Mouse (Mus musculus) brown adipose tissue, adult 24 weeks (tissue): ENCODE data around the gene Pnpla1. TPM values are rescaled to one million over a fixed set of nuclear protein-coding genes. Genes with fewer than 3 reads are reported as not detected.
A peak's percentile ranks its signal among the peaks of the same experiment; 100 is the strongest.
"Not testable (repeated sequence)": the region's sequence is repeated elsewhere in the genome, so short reads cannot be mapped to it uniquely, and the experiment has no call there.

Source experiments
- H3K27ac ChIP-seq: fragments of 200-500 bp; replicated peaks from 2 replicates; pipeline ENCODE4 v1.5.1; 2012; ENCODE audit warnings: low read depth, mild to moderate bottlenecking, low read length
- H3K4me1 ChIP-seq: fragments of 200-500 bp; 2 replicates; pipeline ENCODE4 v1.6.1; 2012; ENCODE audit warnings: low read length, mixed read lengths; ENCODE audit not compliant: control insufficient read depth, insufficient read depth, insufficient read length
- H3K4me3 ChIP-seq: fragments of 200-500 bp; 2 replicates; pipeline ENCODE4 v1.5.1; 2012; ENCODE audit warnings: low read depth, mild to moderate bottlenecking, low read length, moderate library complexity; ENCODE audit not compliant: insufficient read depth
- polyA plus RNA-seq: library from polyadenylated mRNA; stranded (reverse); fragments of >200 nt; gene quantifications from 2 replicates; pipeline ENCODE4 v1.2.4, GENCODE M21; 2012; ENCODE audit not compliant: missing spikeins, insufficient read depth, insufficient read length

Pnpla1 gene
- not detected in 2 replicates for polyA plus RNA-seq

- Histone ChIP-seq H3K27ac (no peak within 1 kb of the TSS), H3K4me1 (no peaks in the 10 kb centered on the region), H3K4me3 (no peak within 1 kb of the TSS)
Observed at GRCm38 (mm10) chr17:28858205-28858604, at the start of gene Pnpla1. TSS of gene Pnpla1 (plus strand) at chr17:28858411.

DNA sequence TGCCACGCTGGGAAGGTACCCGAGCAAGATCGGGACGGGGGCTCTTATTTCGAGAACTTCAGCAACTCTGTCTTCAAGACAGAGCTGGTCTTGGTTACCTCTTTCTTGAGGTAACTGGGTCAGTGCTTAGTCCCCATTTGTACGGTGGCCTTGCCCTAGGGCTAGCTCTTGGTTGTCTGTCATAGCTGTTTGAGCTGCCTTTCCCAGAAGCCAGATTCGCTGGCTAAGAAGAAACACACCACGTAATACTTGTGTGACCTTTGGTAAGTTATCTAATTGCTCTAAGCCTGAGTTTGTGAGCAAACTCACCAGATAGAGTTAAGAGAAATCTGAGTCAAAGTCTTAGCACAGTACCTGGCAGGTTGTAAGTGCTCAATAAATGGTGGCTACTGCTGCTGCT, 49.5 kb upstream of the Pnpla1 start:
- Histone ChIP-seq H3K27ac (no peak overlapping the region), H3K4me1 (peaks cover 3% of the 10 kb centered on the region; the same call in 1 of the 2 replicates), H3K4me3 (no peak overlapping the region)

GRCm38 (mm10) chr17:28809175-28809831, 48.9 kb upstream of the Pnpla1 start:
- no peak overlapping the region for H3K4me3 ChIP-seq
- H3K27ac ChIP-seq, result no peak overlapping the region
- peaks cover 3% of the 10 kb centered on the region; the same call in 1 of the 2 replicates for H3K4me1 ChIP-seq

DNA sequence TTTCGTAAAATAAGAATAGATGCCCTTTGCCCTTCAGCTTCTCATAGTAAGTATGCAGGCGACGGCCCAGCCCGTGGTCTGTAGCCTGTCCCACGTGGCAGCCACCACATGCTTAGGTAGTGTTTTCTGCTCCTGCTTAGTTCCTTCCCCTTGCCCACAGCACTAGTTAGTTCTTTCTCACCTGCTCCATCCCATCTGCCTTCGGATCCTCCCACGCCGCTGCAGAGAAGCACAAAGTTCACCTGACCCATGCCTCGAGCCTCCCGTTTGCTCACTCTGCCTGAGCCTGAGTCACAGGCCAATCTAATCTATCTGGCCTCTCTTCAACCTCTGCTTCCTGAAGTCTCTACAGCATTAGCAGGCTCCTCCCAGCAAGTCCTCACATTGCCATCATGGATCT, 45.9 kb upstream of the Pnpla1 start:
- Histone ChIP-seq H3K4me1 (peaks cover 3% of the 10 kb centered on the region; the same call in 1 of the 2 replicates), H3K4me3 (no peak overlapping the region), H3K27ac (no peak overlapping the region)

GRCm38 (mm10) chr17:28814529-28815097, 43.6 kb upstream of the Pnpla1 start:
- no peak overlapping the region for H3K27ac ChIP-seq
- no peak overlapping the region for H3K4me3 ChIP-seq

GRCm38 (mm10) chr17:28815384-28816004, 42.7 kb upstream of the Pnpla1 start:
- no peak overlapping the region for H3K27ac ChIP-seq

More at GRCm38 (mm10) chr17:28814529-28815097, 43.6 kb upstream of the Pnpla1 start:
- no peaks in the 10 kb centered on the region for H3K4me1 ChIP-seq

GRCm38 (mm10) chr17:28816326-28816725, 41.9 kb upstream of the Pnpla1 start:
- not testable (repeated sequence) for H3K27ac ChIP-seq, H3K4me3 ChIP-seq, H3K4me1 ChIP-seq

More at GRCm38 (mm10) chr17:28815384-28816004, 42.7 kb upstream of the Pnpla1 start:
- Histone ChIP-seq H3K4me3 (no peak overlapping the region), H3K4me1 (no peaks in the 10 kb centered on the region)

GRCm38 (mm10) chr17:28816875-28817811, 41.1 kb upstream of the Pnpla1 start:
- H3K4me3 ChIP-seq, result no peak overlapping the region
- no peaks in the 10 kb centered on the region for H3K4me1 ChIP-seq
- no peak overlapping the region for H3K27ac ChIP-seq

GRCm38 (mm10) chr17:28820189-28820588, 38.0 kb upstream of the Pnpla1 start:
- H3K4me3 ChIP-seq, result no peak overlapping the region
- H3K4me1 ChIP-seq, result no peaks in the 10 kb centered on the region
- no peak overlapping the region for H3K27ac ChIP-seq

- Histone ChIP-seq H3K4me1 (0 out of 2 replicates have a peak, but pooled peaks cover 3% of the 10 kb centered on the region), H3K27ac (no peak overlapping the region), H3K4me3 (no peak overlapping the region)
Observed at GRCm38 (mm10) chr17:28823004-28823745, 35.0 kb upstream of the Pnpla1 start.

DNA sequence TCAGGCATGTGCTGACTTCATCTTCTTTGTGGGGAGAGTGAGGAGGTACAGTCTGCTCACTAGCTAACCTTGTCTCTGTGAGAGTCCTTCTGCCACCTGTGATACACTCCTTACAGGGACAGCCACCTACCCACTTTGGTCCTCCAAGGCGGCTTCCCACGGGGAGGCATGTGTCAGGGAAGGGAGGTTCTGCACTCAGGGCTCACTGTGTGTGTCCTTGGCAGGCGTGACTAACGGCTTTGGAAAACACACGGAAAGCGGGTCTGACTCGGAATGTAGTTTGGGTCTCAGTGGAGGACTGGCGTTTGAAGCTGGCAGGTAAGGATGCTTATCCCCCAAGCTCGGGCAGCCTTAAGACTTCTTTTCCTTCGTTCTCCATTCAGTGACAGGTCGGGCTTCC, 34.5 kb upstream of the Pnpla1 start:
- Histone ChIP-seq H3K4me3 (no peak overlapping the region), H3K4me1 (0 out of 2 replicates have a peak, but pooled peaks cover 3% of the 10 kb centered on the region), H3K27ac (no peak overlapping the region)

- H3K4me1 ChIP-seq, result 0 out of 2 replicates have a peak, but pooled peaks cover 3% of the 10 kb centered on the region
- peak overlapping the region; percentile 28 for H3K27ac ChIP-seq
- no peak overlapping the region for H3K4me3 ChIP-seq
Observed at GRCm38 (mm10) chr17:28824896-28825295, 33.3 kb upstream of the Pnpla1 start.

GRCm38 (mm10) chr17:28825359-28826041, 32.7 kb upstream of the Pnpla1 start:
- Histone ChIP-seq H3K4me1 (peaks cover 7% of the 10 kb centered on the region), H3K27ac (peak overlapping the region; percentile 28), H3K4me3 (no peak overlapping the region)
